Mouse (Mus musculus) left cerebral cortex, adult 2 months (tissue): ENCODE data around the gene Mboat7. TPM values are rescaled to one million over a fixed set of nuclear protein-coding genes. Genes with fewer than 3 reads are reported as not detected.
"Not testable (repeated sequence)": the region's sequence is repeated elsewhere in the genome, so short reads cannot be mapped to it uniquely, and the experiment has no call there.

Experiments
- DNase-seq, 2 experiments: peaks; one replicate each; pipeline ENCODE4 v3.0.0; 2021 to 2022; ENCODE audit warnings: low spot score in 2 of 2, mixed read lengths in 1 of 2; ENCODE audit errors: extremely low spot score in 1 of 2
- H3K27ac ChIP-seq: fragments of 200-600 bp; 2 replicates; pipeline ENCODE4 v1.8.1; 2022
- H3K4me3 ChIP-seq: fragments of 200-600 bp; 2 replicates; pipeline ENCODE4 v1.8.1; 2022
- CTCF ChIP-seq: fragments of 200-600 bp; IDR thresholded peaks from 2 replicates; pipeline ENCODE4 v1.8.1; 2022; ENCODE audit warnings: antibody characterized with exemption, mild to moderate bottlenecking, moderate library complexity
- intact Hi-C: fragments of 180-260 bp; cut with DNase I; formaldehyde crosslinking; loops from one replicate; pipeline ENCODE4 v1.15.1; 2025
- long read RNA-seq, 2 experiments: library from polyadenylated mRNA; stranded (forward); transcript quantifications; one replicate each; pipeline ENCODE4 v2.0.0; 2021; ENCODE audit warnings: borderline mapping rate in 2 of 2
- total RNA-seq, 2 experiments: library from RNA; stranded (reverse); gene quantifications; 2 replicates each; pipeline ENCODE4 v1.2.3; 2021

Gene Mboat7
- 100 to 1,000 TPM; 235 to 238 TPM for total RNA-seq
- long read RNA-seq, experiment 1, transcript Mboat7-201 (8 exons, 2,878 nt) = major isoform, 65 of 199 reads
- long read RNA-seq, experiment 1, transcript Mboat7-206 (2 exons, 795 nt) = minor isoform, 26 of 199 reads
- long read RNA-seq, experiment 1, partial matches to known transcripts = 6 of 199 reads
- long read RNA-seq, experiment 1, other reads (novel, unspliced or antisense) = 102 of 199 reads
- long read RNA-seq, experiment 2, transcript Mboat7-206 (2 exons, 795 nt) = minor isoform, 17 of 65 reads
- long read RNA-seq, experiment 2, transcript Mboat7-201 (8 exons, 2,878 nt) = major isoform, 38 of 65 reads
- long read RNA-seq, experiment 2, partial matches to known transcripts = 1 of 65 reads
- long read RNA-seq, experiment 2, other reads (novel, unspliced or antisense) = 9 of 65 reads

- peak within 1 kb of the TSS; percentile 93 for H3K27ac ChIP-seq
- H3K4me3 ChIP-seq = peak within 1 kb of the TSS; percentile 85
- DNase-seq = peak; percentile 93 to 97
- intact Hi-C loops = loop anchor here (5.0 to 10.0 kb wide), 2 partner anchors 454 to 1372 kb away; partner anchors contain the start of gene U2af2
- TF ChIP-seq CTCF = no peak
These were observed at the start of gene Mboat7 for GRCm38 (mm10) chr7:3692987-3693808. TSS of gene Mboat7 (minus strand) at chr7:3693523.

- H3K27ac ChIP-seq, intact Hi-C loops, DNase-seq, H3K4me3 ChIP-seq: not testable (repeated sequence)
These were observed 39.4 kb upstream of the Mboat7 start for GRCm38 (mm10) chr7:3732675-3733074.

- H3K4me3 ChIP-seq, H3K27ac ChIP-seq, intact Hi-C loops, DNase-seq: not testable (repeated sequence)
These were observed 32.1 kb upstream of the Mboat7 start for GRCm38 (mm10) chr7:3725459-3725858.

GRCm38 (mm10) chr7:3720268-3720667 is 26.9 kb upstream of the Mboat7 start, which contains the start of gene Pirb:
TSS of gene Pirb (minus strand) at chr7:3720391.
- intact Hi-C loops, DNase-seq, H3K27ac ChIP-seq, H3K4me3 ChIP-seq: not testable (repeated sequence)

GRCm38 (mm10) chr7:3715249-3715648 is 21.9 kb upstream of the Mboat7 start:
- no peak for TF ChIP-seq CTCF
- intact Hi-C loops = no loop called here
- H3K27ac ChIP-seq = no peak overlapping the region
- H3K4me3 ChIP-seq = no peak overlapping the region
- DNase-seq = no peak

- no peak for DNase-seq
- intact Hi-C loops = no loop called here
- no peak overlapping the region for H3K27ac ChIP-seq
- no peak for TF ChIP-seq CTCF
- no peak overlapping the region for H3K4me3 ChIP-seq
These were observed 19.1 kb upstream of the Mboat7 start for GRCm38 (mm10) chr7:3712264-3712942.

- DNase-seq = no peak
These were observed 15.7 kb upstream of the Mboat7 start for GRCm38 (mm10) chr7:3709000-3709399.

GRCm38 (mm10) chr7:3708447-3708980 is 15.2 kb upstream of the Mboat7 start:
- H3K4me3 ChIP-seq, H3K27ac ChIP-seq, intact Hi-C loops, DNase-seq: not testable (repeated sequence)

More at GRCm38 (mm10) chr7:3709000-3709399, 15.7 kb upstream of the Mboat7 start:
- no peak overlapping the region for H3K4me3 ChIP-seq
- TF ChIP-seq CTCF = no peak
- no peak overlapping the region for H3K27ac ChIP-seq
- intact Hi-C loops = no loop called here

- no peak for TF ChIP-seq CTCF
- no peak overlapping the region for H3K27ac ChIP-seq
- no peak for DNase-seq
- intact Hi-C loops = no loop called here
- no peak overlapping the region for H3K4me3 ChIP-seq
These were observed 14.5 kb upstream of the Mboat7 start for GRCm38 (mm10) chr7:3707568-3708413.

GRCm38 (mm10) chr7:3707027-3707426 is 13.7 kb upstream of the Mboat7 start:
- Histone ChIP-seq H3K4me3 (no peak overlapping the region), H3K27ac (no peak overlapping the region)
- intact Hi-C loops = no loop called here
- no peak for TF ChIP-seq CTCF
- DNase-seq = no peak
